Mouse (Mus musculus) retina, adult 2 months (tissue): ENCODE data around the gene 1190005I06Rik.

Experiments used
- DNase-seq: peaks from one replicate; pipeline ENCODE4 v3.0.0-alpha.2; 2012; ENCODE audit warnings: low read depth, low spot score

1190005I06Rik gene

GRCm38 (mm10) chr8:120622161-120622560 lies 25.3 kb downstream of the 1190005I06Rik start:
- no peak for DNase-seq

GRCm38 (mm10) chr8:120620441-120620840 lies 27.0 kb downstream of the 1190005I06Rik start:
- DNase-seq = no peak

DNA sequence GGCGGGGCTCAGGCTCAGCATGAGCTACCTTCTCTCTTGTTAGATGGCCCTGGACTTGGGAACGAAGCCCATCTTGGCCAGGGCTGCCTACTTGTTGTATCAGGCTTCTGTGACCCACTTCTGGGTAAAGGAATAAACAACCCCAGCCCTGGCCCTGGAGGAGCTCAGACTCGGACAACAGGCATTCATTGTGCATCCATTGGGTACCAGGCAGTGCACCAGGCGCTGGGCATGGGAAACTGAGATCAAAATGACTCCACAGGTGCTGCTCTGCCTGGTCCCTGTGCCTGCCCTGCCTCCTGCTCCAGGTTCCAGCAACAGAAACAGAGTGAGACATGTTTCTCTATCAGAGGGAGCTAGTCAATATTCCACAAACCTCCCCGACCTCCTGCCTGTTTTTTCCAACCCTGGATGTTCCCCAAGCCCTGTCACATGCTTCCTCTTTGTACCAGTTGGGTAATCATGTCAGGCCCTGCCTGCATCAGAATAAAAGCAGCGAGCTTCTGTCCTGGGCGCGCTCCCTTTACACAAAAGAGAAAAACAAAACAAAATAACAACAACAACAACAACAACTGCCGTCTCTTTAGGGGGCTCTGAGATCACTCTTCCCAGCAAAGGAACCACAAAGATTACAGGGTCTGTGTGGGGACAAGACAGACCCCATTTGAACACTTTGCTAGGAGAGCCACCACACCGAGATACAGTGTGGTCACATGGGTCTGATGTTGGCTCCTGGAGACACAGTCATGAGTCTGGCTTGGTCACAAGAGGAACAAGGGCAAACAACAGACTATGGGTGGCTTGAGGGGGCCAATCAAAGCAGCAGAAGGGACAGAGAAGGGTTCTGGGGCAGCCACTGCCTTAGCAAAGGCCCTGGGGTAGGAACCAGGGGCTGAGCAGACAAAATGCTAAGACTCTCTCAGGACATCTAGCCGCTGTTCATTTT lies 27.9 kb downstream of the 1190005I06Rik start:
- no peak for DNase-seq

GRCm38 (mm10) chr8:120618110-120618509 lies 29.3 kb downstream of the 1190005I06Rik start:
- DNase-seq = no peak

GRCm38 (mm10) chr8:120616663-120617626 lies 30.5 kb downstream of the 1190005I06Rik start:
- DNase-seq = no peak

DNA sequence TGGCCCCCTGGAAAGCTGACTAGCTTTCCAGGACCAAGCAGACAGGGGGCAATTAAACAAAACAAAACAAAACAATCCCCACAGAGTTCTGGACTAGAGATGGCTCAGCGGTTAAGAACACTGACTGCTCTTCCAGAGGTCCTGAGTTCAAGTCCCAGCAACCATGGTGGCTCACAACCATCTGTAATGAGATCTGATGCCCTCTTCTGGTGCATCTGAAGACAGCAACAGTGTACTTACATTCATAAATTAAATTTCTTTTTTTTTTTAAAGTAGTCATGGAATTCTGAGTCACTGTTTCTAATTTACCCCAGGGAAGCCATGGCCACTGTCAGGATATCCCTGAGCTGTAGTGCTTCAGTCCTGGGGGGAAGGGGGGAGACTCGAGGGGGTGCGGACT lies 32.9 kb downstream of the 1190005I06Rik start:
- no peak for DNase-seq

GRCm38 (mm10) chr8:120610824-120611223 lies 36.6 kb downstream of the 1190005I06Rik start:
- no peak for DNase-seq

- DNase-seq = no peak
Measured at GRCm38 (mm10) chr8:120607885-120608284, 39.5 kb downstream of the 1190005I06Rik start.

- no peak for DNase-seq
Measured at GRCm38 (mm10) chr8:120607460-120607859, 40.0 kb downstream of the 1190005I06Rik start.

DNA sequence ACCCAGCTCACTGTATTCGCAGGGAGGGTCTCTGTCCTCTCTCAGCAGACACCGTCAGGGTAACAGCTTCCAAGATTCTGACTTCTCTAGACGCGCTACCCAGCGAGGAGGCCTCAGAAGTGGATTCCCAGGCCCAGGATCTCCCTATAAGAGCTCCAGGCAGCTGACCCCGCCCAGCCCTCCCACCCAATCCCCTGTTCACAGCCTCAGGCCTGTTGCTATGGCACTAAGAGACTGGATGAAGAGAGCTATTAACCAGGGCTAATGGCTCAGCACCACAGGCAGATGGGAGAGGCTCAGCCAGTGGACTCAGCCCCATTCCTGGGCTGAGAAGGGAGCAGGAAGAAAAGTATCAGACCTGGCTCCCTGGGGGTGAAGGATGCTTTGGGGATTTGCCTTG lies 44.8 kb downstream of the 1190005I06Rik start:
- no peak for DNase-seq

DNA sequence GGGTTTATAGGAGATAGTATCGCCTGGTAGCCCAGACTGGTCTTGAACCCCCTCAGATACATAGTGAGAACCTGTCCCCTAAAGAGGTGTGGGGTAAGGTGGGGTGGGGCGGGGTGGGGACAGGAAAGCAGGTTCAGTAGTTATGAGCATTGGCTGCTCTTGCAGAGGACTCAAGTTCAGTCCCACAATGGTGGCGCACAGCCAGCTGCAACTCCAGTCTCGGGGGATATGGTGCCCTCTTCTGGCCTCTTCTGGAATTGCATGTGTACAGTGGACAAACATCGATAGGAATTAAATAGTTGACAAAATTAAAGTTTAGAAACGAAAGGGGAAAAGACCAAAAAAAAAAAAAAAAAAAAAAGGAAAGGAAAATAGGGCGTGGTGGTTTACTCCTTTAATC lies 47.9 kb downstream of the 1190005I06Rik start:
- no peak for DNase-seq

DNA sequence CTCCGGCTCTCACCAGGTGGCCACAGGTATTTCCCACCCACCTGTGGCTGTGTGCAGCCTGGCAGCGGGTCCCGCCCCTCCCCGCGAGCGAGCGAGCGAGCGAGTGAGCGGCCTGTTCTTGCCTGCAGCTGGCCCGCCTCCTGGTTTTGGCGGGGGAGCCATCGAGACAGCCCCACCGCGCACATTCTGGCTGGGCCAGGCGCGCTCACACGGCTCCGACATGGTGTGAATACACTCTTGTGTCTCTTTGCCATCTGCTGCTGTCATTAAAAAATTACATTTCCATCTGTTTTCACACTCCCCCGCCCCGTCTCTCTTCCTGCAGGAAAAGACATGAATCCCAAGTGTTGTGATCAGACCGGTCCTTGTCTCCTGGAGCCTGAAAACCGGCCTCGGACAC lies 48.9 kb downstream of the 1190005I06Rik start:
- DNase-seq = no peak

GRCm38 (mm10) chr8:120595963-120596362 lies 51.5 kb downstream of the 1190005I06Rik start:
- DNase-seq = no peak

DNA sequence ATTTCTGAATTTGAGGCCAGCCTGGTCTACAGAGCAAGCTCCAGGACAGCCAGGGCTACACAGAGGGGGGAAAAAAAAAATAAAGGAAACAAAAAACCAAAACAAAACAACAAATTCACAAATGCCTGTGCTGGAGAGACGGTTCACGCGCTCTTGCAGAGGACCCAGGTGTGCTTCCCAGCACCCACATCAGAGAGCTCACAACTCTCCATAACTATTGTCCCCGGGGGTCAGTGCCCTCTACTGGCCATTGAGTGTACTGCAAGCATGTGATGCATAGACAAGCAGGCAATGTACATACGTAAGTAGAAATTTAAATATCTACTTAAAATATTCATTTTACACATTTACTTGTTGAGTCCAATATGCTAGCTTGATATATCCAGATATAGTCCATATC lies 52.9 kb downstream of the 1190005I06Rik start:
- DNase-seq = no peak

- DNase-seq = no peak
Measured at GRCm38 (mm10) chr8:120591587-120592292, 55.7 kb downstream of the 1190005I06Rik start.

GRCm38 (mm10) chr8:120589921-120590320 lies 57.5 kb downstream of the 1190005I06Rik start:
- DNase-seq = no peak

GRCm38 (mm10) chr8:120588908-120589771 lies 58.3 kb downstream of the 1190005I06Rik start, which contains the start of gene Gins2:
Gene Gins2, minus strand, starts transcription at chr8:120589304.
- DNase-seq = peak; percentile 98

DNA sequence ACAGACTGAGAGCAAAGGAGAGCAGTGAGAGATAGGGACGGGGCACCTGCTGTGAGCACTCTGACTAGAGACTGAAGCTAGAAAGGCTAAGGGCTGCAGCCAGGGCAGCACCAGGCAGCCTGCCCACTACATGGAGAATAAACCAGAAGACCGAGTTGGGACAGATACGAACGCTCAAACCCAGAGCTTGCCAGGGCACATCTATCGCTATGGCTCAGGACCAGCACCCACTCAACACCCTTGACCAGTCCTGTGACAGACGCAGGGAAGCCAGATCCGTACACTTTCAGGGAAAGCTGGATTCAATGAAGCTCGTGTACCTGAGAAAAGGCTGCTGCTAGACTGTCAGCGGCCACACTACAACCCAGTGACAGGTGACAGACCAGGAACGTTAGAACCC lies 61.9 kb downstream of the 1190005I06Rik start:
- DNase-seq = no peak

GRCm38 (mm10) chr8:120581811-120582210 lies 65.6 kb downstream of the 1190005I06Rik start:
- no peak for DNase-seq

- DNase-seq = no peak
Measured at GRCm38 (mm10) chr8:120581329-120581728, 66.1 kb downstream of the 1190005I06Rik start.
